Mouse (Mus musculus) cerebellum, postnatal 14 days (tissue): Measurements from ENCODE around the gene Gm9936.
A peak's percentile ranks its signal among the peaks of the same experiment; 100 is the strongest.

ENCODE experiments used
- DNase-seq, 2 experiments: peaks; one replicate each; pipeline ENCODE4 v3.0.0; 2021; ENCODE audit warnings: mixed read lengths in 2 of 2

Gene Gm9936

DNA sequence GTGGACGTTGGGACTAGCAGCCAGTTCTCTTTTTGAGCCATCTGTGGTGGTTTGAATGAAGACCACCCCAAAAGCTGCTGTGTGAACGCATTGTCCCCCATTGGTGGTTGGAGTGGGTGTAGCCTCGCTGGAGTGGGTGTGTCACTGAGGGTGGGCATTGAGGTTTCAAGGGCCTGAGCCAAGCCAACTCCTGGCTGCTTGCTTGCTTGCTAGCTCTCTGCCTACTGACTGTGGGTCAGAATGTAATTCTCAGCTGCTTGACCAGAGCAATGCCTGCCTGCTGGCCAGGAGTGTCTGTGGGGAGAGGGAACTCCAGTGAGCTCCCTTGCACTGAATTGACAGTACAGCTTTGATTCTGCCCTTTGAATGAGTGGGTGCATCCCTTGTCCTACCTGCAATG lies 28.7 kb downstream of the Gm9936 start:
- no peak for DNase-seq

DNA sequence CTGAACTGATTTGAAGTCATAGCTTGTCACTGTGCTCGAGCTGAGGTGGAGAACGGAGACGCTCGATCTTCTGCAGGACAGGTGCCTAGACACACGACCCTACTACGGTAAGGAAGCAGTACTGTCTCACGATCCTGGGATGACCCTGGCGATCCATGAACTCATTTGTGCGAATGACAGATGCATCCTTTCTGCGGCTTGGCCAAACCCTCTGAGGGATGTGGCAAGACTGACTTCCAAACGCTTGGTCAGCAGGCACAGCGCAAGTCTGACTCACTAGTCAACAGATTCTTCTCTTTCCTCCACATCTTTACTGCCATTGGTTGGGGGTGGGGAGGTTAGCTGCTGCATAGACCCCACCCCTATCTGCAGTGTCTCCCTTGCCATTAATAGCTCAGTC lies 31.1 kb downstream of the Gm9936 start:
- DNase-seq: no peak

DNA sequence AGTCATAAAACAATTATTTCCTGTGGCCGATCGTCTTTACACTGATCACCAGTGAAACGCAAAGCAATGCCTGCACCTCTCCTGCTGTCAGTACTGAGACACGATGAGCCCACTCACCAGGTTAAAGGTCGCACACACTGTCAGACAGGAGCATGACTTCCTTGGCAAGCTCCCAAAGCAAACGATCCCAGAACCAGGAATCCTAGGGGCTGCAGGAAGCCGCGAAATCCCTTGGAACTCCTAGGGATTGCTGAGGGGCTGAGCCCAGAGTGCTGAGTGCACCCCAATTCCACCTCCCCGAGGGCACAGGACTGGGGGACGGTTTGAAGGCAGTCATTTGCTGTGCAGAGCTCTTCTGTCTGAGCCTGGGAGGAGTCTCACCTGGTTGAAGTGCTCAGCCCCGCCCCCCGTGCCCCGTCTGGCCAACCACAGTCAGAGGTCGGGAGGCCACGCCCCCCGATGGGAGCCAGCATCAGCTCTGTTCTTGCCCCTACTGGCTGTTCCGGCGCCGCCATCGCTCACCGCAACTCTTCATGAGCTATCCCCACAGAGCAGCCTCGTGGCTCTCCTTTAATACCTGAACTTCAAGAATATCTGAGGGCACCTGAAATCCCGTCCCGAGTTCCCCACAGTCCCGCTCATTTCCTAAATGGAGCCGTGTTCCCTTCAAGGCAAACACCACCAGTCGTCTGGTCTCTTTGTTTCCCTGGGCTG lies 32.3 kb downstream of the Gm9936 start:
- DNase-seq: peak; percentile 84 to 90

DNA sequence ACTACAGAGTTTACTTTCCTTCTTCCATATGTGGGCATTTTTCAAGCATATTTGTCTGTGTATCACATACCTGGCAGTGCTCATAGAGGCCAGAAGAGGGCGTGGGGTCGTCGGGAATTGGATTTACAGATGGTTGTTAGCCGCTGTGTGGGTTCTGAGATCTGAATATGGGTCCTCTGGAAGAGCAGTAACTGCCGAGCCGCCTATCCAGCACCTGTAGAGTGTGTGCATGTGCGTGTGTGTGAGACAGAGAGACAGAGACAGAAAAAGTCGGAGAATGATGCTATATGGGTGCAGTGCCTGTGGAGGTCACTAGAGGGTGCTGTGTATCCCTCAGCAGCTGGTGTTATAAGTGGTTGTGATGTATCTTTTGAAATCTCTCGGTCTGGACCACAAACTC lies 34.3 kb downstream of the Gm9936 start:
- peak; percentile 65 to 67 for DNase-seq

DNA sequence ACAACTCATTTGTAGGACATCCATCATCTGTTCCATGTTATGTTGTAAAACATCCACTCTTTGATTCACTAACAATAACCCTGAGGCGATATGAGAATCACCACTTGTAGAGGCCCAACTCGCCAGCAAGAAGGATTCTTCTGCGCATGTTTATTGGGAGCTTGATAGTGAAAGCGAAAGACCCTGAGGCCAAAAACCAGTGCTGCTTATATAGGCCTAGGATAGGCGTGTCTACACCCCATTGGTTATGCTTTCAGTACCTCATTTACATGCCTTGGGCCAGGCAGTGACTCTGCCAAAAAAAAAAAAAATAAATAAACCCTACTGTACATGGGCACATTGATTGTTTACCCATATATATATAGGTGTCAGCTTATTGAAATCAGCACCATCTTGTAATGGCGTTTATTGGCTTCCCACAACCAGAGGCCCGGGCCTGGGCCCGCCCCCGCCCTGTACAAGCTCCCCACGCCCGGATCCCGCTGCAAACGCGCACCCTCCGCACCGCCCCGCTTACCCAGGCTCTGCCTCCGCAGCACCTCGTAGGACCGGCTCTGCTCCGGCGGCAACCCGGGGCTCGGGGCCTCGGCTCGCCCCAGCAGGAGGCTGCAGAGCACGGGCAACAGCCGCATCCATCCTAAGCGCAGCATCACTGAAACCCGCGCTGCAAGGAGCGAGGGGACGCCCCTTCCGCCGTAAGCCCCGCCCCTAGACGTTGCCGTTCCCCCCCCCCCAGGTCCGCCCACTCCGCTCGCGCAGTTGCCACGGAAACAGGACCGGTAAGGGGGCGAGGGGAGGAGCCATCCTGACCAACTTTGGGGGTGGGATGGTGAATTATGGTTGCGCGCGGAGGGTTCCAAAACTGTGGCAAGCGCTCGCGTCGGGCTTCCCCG lies 35.4 kb downstream of the Gm9936 start, which contains the start of gene 1500011B03Rik:
Gene 1500011B03Rik, minus strand, starts transcription at position 673 of the 893 bp plus-strand sequence.
- peak; percentile 85 to 91 for DNase-seq

DNA sequence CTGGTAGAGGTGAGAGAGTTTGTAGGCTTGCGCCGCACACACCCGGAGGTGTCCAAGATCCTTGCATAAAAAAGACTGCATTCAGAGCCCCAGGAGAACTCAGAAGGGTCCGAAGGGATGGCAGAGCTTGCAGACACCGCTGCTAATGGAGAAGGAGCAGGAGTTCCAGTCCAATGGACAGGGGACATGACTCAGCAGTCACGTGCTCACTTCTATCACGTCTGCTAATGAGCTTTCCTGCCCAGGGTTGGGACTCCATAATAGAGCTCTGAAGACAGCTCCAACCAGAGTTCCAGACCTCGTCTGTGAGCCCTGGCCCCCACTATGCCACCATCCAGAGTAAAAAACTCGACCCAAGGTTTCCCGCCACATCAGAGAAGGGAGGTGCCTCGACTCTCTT lies 40.4 kb downstream of the Gm9936 start:
- DNase-seq: no peak

DNA sequence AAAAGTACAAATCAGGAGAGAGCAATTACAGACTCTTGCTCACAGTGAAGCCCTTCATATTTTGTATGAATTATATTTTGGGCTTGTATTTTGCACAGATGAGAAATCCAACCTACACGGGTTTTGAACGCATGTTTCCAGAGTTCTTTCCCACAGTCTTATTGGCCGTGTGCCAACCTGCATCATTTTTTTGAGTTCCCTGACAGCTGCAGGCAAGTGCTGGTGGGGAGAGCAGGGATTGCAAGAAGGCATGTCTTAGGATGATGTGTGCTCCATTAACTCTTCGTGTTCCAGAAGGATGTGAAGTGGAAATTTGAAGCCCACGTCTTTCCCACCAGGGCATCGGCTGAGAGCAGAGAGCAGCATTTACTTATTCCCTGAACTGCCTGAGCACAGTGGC lies 41.9 kb downstream of the Gm9936 start:
- DNase-seq: no peak

DNA sequence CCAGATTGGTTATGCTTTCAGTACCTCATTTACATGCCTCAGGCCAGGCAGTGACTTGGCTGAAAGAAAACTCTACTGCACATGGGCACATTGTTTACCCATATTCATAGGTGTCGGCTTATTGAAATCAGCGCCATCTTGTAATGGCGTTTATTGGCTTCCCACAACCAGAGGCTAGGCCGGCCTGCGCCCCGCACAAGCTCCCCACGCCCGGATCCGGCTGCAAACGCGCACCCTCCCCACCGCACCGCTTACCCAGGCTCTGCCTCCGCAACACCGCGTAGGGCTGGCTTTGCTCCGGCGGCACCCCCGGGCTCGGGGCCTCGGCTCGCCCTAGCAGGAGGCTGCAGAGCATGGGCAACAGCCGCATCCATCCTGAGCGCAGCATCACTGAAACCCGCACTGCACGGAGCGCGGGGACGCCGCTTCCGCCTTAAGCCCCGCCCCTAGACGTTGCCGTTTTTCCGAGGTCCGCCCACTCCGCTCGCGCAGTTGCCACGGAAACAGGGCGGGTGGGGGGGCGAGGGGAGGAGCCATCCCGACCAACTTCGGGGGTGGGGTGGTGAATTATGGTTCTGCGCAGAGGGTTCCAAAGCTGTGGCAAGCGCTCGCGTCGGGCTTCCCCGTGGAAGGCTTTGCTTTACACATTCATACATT lies 44.8 kb downstream of the Gm9936 start:
- peak; percentile 95 for DNase-seq

DNA sequence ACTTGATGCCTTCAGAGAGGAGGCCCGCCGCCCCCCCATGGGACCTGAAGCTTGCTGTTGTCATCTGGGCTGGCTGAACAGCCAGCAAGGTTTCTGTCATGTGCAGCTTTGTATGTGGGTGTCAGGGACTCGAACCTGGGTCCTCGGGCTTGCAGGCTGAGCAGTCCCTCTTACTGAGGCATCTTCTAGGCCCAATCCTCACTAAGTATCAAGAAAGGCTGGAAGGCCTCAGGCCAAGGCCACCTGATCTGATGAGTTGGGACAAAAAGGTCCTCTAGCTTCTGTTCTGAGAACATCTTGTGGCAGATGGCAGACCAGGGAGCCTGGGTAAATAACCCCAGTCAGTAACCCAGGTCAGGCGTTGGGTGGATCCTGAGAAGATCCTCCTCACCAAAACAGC lies 48.7 kb downstream of the Gm9936 start:
- DNase-seq: no peak

DNA sequence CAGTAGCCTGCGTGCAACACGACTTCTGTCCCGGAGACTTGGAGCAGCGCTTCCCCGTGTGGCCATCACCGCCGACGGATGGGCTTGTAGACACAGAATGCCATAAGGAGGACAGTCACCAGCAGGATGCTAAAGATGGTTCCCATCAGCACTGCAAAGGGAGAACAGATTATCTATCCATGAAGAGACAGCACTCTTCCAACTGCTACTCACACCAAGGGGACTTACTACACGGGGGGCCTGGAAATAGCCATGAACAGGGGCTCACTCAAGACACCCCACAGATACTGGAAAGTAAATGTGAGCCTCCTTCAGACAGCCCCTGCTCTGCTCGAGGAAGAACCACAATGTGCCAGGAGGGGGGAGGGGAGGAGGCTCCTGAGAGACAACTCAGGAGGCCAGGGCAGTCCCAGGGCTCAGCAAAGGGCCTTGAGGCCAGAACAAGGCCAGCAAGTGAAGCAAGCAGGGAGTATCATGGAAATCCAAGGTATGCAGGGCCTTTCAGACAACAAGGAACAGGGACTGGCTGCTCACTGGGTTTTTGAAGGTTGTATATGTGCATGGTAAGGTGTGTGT lies 49.2 kb downstream of the Gm9936 start:
- peak in 1 of 2 experiments; percentile 55 for DNase-seq

DNA sequence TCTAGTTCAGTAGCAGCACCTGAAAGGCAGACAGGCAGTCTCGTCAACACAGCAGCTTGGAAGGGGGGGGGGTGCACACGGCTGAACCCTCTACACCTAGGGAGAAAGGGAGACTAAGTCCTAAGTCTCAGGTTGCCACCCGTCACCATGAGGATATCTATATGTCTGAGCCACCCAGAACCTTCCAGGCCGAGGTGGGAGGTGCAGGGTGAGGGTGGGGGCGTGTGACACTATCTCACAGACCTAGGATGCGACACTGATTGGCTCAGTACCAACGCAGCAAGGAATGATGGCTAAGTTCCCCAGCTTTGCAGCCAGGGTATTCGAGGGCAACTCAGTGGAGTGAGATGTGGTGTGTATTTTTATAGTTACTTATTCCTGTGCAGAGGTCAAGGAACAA lies 50.1 kb downstream of the Gm9936 start:
- DNase-seq: no peak

DNA sequence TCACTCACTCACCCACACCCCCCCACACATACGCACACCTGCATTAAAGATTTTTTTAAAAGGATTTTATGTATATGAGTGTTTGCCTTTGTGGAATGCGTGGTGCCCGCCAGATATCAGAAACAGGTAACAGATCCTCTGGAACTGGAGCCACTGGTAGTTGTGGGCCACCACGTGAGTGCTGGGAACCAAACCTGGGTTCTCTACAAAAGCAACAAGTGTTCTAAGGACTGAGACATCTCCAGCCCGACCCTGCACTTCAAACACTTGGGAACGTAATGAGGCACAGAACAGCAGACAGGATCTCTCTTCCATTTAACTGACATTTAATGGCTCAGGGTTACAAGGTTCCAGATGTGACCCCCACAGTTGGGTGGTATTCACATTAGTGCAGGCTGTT lies 50.6 kb downstream of the Gm9936 start:
- DNase-seq: no peak

DNA sequence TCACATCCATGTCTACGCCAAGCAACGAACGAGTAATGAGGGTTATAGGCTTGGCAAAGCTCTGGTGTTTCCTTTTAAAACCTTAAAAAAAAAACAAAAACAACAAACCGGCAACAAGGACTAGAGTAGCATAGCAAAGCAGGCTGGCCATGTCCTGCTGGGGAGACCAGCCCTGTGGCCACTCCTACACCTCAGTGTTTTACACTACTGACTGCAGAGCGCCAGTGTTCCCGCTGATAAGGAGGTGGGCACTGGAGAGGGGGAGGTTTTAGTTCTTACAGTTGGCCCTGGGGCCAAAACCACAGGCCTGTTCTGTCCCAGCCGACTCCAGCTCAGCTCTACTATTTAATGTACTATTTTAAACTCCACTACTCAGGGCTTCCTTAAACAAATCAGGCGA lies 51.0 kb downstream of the Gm9936 start:
- no peak for DNase-seq

DNA sequence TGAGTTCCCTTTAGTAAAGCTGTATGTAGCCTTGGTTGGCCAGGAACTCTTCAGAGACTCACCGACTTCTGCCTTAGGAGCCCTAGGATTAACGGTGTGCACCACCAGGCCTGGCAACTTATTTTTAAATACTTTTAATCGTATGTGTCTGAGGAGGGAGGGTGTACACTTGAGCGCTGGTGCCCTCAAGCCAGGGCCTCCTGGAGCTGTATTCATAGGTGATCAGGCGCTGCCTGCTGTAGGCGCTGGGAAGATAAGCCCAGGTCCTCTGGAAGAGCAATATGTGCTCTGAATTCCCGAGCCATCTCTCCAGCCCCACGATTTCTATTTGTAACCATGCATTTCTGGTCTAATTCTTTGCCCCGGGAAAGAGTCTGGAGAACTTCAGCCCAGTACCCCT lies 51.4 kb downstream of the Gm9936 start:
- DNase-seq: no peak

DNA sequence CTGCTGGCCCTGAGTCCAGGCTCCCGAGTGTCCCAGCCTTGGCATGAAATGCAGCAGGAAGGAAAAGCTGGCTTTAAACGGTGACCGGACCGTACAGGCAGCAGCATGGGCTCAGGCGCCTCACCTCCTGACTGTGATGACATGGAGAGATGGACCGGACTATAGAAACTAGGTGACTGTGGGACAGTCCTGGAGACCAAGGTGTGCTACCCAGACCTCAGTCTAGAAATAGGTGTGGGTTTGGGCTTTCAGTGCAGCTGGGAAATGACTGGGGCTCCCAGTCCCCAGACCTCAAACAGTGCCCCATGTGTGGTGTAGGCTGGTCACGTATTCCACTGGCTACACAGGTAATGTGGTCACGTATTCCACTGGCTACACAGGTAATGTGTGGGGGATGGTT lies 51.8 kb downstream of the Gm9936 start:
- DNase-seq: no peak
